7 mouse cellular contexts compared by ENCODE assay signal in the genomic region with DNA sequence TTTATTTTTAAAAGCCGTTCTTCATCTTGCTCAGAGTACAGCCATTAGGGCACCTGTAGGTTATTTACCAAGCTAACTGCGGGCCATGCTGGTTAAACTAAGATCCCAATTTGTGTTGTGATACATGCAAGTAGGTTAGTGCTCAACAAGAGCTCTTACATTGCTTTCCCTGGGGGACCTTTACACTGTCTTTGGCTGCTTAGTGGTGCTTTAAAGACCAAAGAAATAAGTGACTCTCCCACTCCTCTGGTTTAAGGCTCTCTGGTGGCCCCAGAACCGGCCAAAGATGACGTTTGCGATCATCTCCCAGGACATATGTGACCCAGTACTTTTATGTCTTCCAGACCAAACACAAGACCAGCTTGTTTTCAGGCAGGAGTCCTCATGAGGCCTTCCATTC. TPM values are rescaled to one million over a fixed set of nuclear protein-coding genes. Genes with fewer than 3 reads are reported as not detected.
A peak's percentile ranks its signal among the peaks of the same experiment; 100 is the strongest.
DNase-seq lines count a peak whose midpoint lies in the region; ATAC-seq and TF ChIP-seq lines count a peak whose summit lies in the region.

No protein-coding gene starts in this region.

- no peak overlapping the region; the same call in 1 of the 2 replicates for H3K9ac ChIP-seq in lung, embryonic 15.5 days
- no peak overlapping the region for H3K9ac ChIP-seq in forebrain, embryonic 14.5 days (ENCODE audit: low read length)
- no peak overlapping the region for H3K9ac ChIP-seq in limb, embryonic 14.5 days (ENCODE audit: low read depth, low read length, severe bottlenecking)
- H3K9ac ChIP-seq in stomach, embryonic 16.5 days (ENCODE audit: low read length) = no peak overlapping the region

- H3K4me3 ChIP-seq in lung, embryonic 15.5 days = peak overlapping the region; percentile 91
- no peak overlapping the region; the same call in 1 of the 2 replicates for H3K4me3 ChIP-seq in forebrain, embryonic 14.5 days (ENCODE audit: low read depth, low read length)
- H3K4me3 ChIP-seq in limb, embryonic 14.5 days (replicated peaks; ENCODE audit: low read length) = no peak overlapping the region; the same call in 1 of the 2 replicates
- H3K4me3 ChIP-seq in stomach, embryonic 16.5 days (replicated peaks; ENCODE audit: low read length) = peak overlapping the region; percentile 77; the same call in 1 of the 2 replicates

- peaks cover 4% of the 10 kb centered on the region; the same call in 1 of the 2 replicates for H3K27me3 ChIP-seq in lung, embryonic 15.5 days
- H3K27me3 ChIP-seq in forebrain, embryonic 14.5 days (replicated peaks; ENCODE audit: control insufficient read depth, insufficient read depth, low read length) = peaks cover 9% of the 10 kb centered on the region
- H3K27me3 ChIP-seq in limb, embryonic 14.5 days (ENCODE audit: control insufficient read depth, insufficient read depth, low read length) = no peaks in the 10 kb centered on the region
- no peaks in the 10 kb centered on the region for H3K27me3 ChIP-seq in stomach, embryonic 16.5 days (ENCODE audit: control insufficient read depth, insufficient read depth, low read length)

- no peak for DNase-seq in lung, postnatal 14 days
- peak; percentile 19 for DNase-seq in forebrain, embryonic 14.5 days (ENCODE audit: low spot score)
- peak; percentile 15 for DNase-seq in limb, embryonic 14.5 days (ENCODE audit: low spot score)
- DNase-seq in cerebellum, postnatal 25 days = no peak
- DNase-seq in urinary bladder, postnatal 36 days (ENCODE audit: low spot score in 2 of 2) = no peak

- ATAC-seq in lung, embryonic 15.5 days (ENCODE audit: borderline replicate concordance, extremely low read depth, low FRiP score, low TSS enrichment) = no peak
- no peak for ATAC-seq in forebrain, embryonic 14.5 days
- ATAC-seq in limb, embryonic 14.5 days (ENCODE audit: low FRiP score, low read depth) = no peak
- no peak for ATAC-seq in stomach, embryonic 16.5 days (ENCODE audit: insufficient read depth, low FRiP score)

- peaks cover 32% of the 10 kb centered on the region for H3K4me1 ChIP-seq in lung, embryonic 15.5 days
- peaks cover 4% of the 10 kb centered on the region for H3K4me1 ChIP-seq in forebrain, embryonic 14.5 days (ENCODE audit: control insufficient read depth, insufficient read depth, low read length)
- peaks cover 5% of the 10 kb centered on the region; the same call in 1 of the 2 replicates for H3K4me1 ChIP-seq in limb, embryonic 14.5 days (ENCODE audit: control insufficient read depth, insufficient read depth, low read length)
- H3K4me1 ChIP-seq in stomach, embryonic 16.5 days (ENCODE audit: control insufficient read depth, insufficient read depth, low read length) = peaks cover 8% of the 10 kb centered on the region; the same call in 1 of the 2 replicates

- no peak for TF ChIP-seq POLR2A in limb, embryonic 14.5 days (IDR thresholded peaks at IDR 0.05; ENCODE audit: borderline replicate concordance, extremely low read depth, insufficient read depth, insufficient read length)

- H3K9me3 ChIP-seq in lung, embryonic 15.5 days = no peaks in the 10 kb centered on the region
- H3K9me3 ChIP-seq in forebrain, embryonic 14.5 days (replicated peaks; ENCODE audit: control insufficient read depth, low read length) = no peaks in the 10 kb centered on the region
- H3K9me3 ChIP-seq in limb, embryonic 14.5 days (ENCODE audit: control insufficient read depth, low read length) = no peaks in the 10 kb centered on the region
- no peaks in the 10 kb centered on the region for H3K9me3 ChIP-seq in stomach, embryonic 16.5 days (replicated peaks; ENCODE audit: control insufficient read depth, low read length)

- no peaks in the 10 kb centered on the region for H3K36me3 ChIP-seq in lung, embryonic 15.5 days
- no peaks in the 10 kb centered on the region for H3K36me3 ChIP-seq in forebrain, embryonic 14.5 days (ENCODE audit: control insufficient read depth, insufficient read depth, low read length)
- no peaks in the 10 kb centered on the region for H3K36me3 ChIP-seq in limb, embryonic 14.5 days (ENCODE audit: control insufficient read depth, insufficient read depth, low read length)
- no peaks in the 10 kb centered on the region for H3K36me3 ChIP-seq in stomach, embryonic 16.5 days (ENCODE audit: control insufficient read depth, insufficient read depth, low read length)

- peak overlapping the region; percentile 82 for H3K4me2 ChIP-seq in lung, embryonic 15.5 days
- H3K4me2 ChIP-seq in forebrain, embryonic 14.5 days (ENCODE audit: low read length) = peak overlapping the region; percentile 96; the same call in 1 of the 2 replicates
- peak overlapping the region; percentile 69 for H3K4me2 ChIP-seq in limb, embryonic 14.5 days (replicated peaks; ENCODE audit: low read depth, low read length, severe bottlenecking)
- H3K4me2 ChIP-seq in stomach, embryonic 16.5 days (ENCODE audit: low read depth, low read length) = peak overlapping the region; percentile 82

- H3K27ac ChIP-seq in lung, embryonic 15.5 days = no peak overlapping the region; the same call in 1 of the 2 replicates
- no peak overlapping the region for H3K27ac ChIP-seq in forebrain, embryonic 14.5 days (ENCODE audit: low read depth, low read length)
- no peak overlapping the region for H3K27ac ChIP-seq in limb, embryonic 14.5 days (replicated peaks; ENCODE audit: low read depth, low read length)
- no peak overlapping the region for H3K27ac ChIP-seq in stomach, embryonic 16.5 days (ENCODE audit: low read length)

- WGBS in lung, embryonic 15.5 days = 37% methylated on average over 5 of the region's 5 CpGs
- 43% methylated on average over 5 of the region's 5 CpGs for WGBS in forebrain, embryonic 14.5 days
- 24% methylated on average over 5 of the region's 5 CpGs for WGBS in limb, embryonic 14.5 days
- WGBS in stomach, embryonic 16.5 days = 53% methylated on average over 5 of the region's 5 CpGs

RNA-seq across cellular contexts. Expression of a gene that starts 1.0 kb away (rescaled TPM):
- polyA plus RNA-seq in lung, embryonic 15.5 days (2015; fragmentation: Nextera tagmentation; extraction: Ambion mirVana) = 39.7 and 43.2 TPM in 2 replicates
- polyA plus RNA-seq in forebrain, embryonic 14.5 days (2014; fragmentation: Nextera tagmentation; extraction: Ambion mirVana) = 8.0 and 9.8 TPM in 2 replicates
- 15.8 and 16.5 TPM in 2 replicates for polyA plus RNA-seq in limb, embryonic 14.5 days (2012; rRNA removed)
- polyA plus RNA-seq in limb, embryonic 14.5 days (2014; fragmentation: Nextera tagmentation; extraction: Ambion mirVana) = 21.8 and 21.9 TPM in 2 replicates
- polyA plus RNA-seq in stomach, embryonic 16.5 days (2015; fragmentation: Nextera tagmentation; extraction: Ambion mirVana) = 9.2 and 10.8 TPM in 2 replicates

Comparison
In these comparisons a context has a peak if more than half of its experiments do, and no peak if none do; other contexts are left out.
1. H3K4me3 ChIP-seq: peak in lung, embryonic 15.5 days (single experiment) and stomach, embryonic 16.5 days (single experiment); none in forebrain, embryonic 14.5 days (single experiment) and limb, embryonic 14.5 days (single experiment).
2. DNase-seq: peak in forebrain, embryonic 14.5 days (single experiment) and limb, embryonic 14.5 days (single experiment); none in lung, postnatal 14 days (single experiment), cerebellum, postnatal 25 days (0 of 2) and urinary bladder, postnatal 36 days (0 of 2).
3. Peak in every context shown above with its lines, with median percentiles within 50 percentile points of each other: H3K4me2 ChIP-seq.